Mouse (Mus musculus) T-helper 17 cell (primary cell): ENCODE measurements at regions not wholly inside any gene's neighbourhood (a gene's known extent, or its start where the extent isn't known, plus 50 kb on each side); places are given as distances from the start of the nearest gene placed in this dataset.

Experiments used
- in situ Hi-C, 2 experiments: fragments of 300-600 bp; cut with MboI, MseI; formaldehyde crosslinking; loops; 1 replicate in 1 of 2; 2 replicates in 1 of 2; pipeline ENCODE4 v1.15.1; 2025; ENCODE audit warnings: high pct_unique_total_duplicates in 2 of 2

DNA sequence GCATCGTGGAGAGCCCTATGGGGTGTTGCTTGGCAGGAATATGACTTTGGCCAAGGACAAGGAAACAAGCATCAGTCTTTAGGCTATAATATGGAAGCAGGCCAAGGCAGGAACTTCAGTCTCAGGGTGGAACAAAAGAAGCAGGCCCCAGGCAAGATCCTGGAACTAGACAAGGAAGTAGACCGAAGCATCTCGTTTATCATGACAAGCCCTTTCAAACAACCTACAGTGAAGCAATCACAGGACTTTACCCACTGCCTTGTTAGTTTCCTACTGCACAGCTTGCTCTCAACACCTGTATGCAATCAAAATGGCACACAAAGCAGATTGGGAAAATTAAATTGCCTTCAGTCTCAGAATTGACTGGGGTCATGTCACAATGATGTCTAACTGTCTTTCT, 163.2 kb upstream of the Gulp1 start:
- in situ Hi-C loops, result loop anchor here in 1 of 2 experiments (25.0 kb wide), 1 partner anchor 1349 kb away; no protein-coding TSS in a partner anchor

DNA sequence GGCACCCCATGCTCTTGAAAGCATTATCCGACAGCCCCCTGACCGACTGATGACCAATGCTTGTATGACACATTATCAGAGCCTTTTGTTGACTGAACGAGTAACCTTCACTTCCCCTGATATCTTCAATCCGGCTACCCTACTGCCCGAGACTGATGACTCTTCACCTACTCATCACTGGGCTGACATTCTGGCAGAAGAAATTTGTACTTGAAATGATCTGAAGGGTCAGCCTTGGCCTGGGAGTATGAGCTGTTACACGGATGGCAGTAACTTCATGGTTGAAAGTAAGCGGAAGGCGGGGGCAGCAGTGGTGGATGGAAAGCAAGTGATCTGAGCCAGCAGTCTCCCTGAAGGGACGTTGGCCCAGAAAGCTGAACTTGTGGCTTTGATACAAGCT, 159.2 kb upstream of the Gulp1 start:
- in situ Hi-C loops, result loop anchor here in 1 of 2 experiments (25.0 kb wide), 1 partner anchor 1345 kb away; no protein-coding TSS in a partner anchor

DNA sequence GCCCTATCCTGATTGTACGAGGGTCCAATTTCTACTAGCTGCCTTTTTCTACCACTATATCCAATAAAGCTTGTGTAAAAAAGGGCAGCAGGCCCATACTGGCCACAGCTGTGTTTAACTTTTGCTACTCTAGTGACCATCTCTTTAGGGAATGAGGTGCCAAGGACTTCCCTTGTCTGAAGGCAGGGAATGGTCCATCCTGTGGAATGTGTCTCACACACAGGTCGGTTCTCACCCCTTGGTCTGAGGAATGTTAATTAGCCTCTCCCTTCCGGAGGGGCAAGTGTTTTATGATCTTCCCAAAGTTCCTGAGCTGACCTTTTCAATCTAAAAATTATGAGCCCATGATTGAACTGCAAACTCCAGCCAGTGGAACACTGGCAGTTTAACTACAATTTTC, 155.8 kb upstream of the Gulp1 start:
- in situ Hi-C loops, result loop anchor here in 1 of 2 experiments (25.0 kb wide), 1 partner anchor 1342 kb away; no protein-coding TSS in a partner anchor

DNA sequence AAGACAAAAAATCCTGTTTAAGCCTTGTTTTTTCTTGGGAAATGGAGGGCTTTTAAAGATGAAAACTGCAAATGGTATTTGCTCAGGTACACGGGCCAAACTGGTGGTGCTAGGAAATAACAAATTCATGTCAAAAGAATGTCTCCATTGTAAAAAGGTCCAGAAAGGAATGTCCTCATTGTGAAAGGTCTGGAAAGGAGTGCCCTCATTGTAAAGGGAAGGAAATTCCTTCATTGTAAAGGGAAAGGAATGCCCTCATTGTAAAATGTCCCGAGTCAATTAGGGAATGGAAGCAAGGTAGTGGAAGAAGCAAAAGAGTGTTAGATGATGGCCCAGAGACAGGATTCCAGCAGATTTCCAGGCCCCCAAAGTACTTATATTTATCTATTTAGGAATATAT, 153.2 kb upstream of the Gulp1 start:
- in situ Hi-C loops, result loop anchor here in 1 of 2 experiments (25.0 kb wide), 1 partner anchor 1339 kb away; no protein-coding TSS in a partner anchor

DNA sequence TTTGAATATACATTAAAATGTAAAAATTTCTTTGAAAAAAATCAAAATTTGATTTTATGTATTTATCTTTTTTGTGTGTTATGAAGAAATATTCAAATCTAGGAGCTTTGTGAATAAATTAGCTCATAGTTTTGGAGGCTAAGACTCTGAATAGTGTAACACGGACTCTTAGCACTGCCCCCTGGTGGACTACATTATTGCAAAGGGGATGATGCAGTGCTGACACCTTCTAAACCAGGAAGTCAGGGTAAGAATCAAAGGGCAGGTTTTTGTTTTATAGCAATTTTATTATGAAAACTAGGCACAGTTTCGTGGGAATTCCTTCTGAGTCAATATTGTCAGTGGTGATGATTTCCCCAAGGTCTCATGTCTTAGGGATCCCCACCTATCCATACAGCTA, 113.5 kb upstream of the Gulp1 start:
- in situ Hi-C loops, result loop anchor here in 1 of 2 experiments (10.0 kb wide), 1 partner anchor 533 kb away; no protein-coding TSS in a partner anchor
